14 mouse cellular contexts compared by ENCODE assay signal in the genomic region with DNA sequence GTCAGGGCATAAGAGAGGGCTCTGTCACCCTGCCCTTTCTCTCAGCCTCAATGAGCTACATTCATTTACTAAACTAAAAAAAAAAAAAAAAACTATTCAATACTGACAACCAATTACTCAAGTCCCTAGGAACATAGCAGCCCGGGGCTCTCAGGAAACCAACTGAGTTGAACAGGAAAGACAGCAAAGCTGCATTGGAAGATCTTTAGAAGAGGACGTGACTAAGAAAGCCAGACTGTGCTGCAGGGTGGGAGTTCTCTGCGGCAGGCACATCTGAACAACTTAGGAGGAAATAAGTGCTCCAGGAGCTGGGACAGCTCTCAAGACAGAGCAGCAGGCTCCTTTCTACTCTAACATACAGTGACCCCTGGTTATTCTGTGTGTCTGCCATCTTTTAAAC. TPM values are rescaled to one million over a fixed set of nuclear protein-coding genes. Genes with fewer than 3 reads are reported as not detected.
DNase-seq lines count a peak whose midpoint lies in the region; ATAC-seq lines count a peak whose summit lies in the region.
"Had no signal": no experiment of that assay in that cellular context is flagged by ENCODE, and none has a peak within 500 bp of the region (broad histone marks: within the 10 kb centered on the region; RNA-seq: fewer than 3 reads in every experiment).

No protein-coding gene starts in this region.

- no peak for ATAC-seq in heart, embryonic 13.5 days (ENCODE audit: extremely low read depth, insufficient number of reproducible peaks, low FRiP score, low TSS enrichment)
- ATAC-seq in lung, embryonic 16.5 days (ENCODE audit: low read depth) = peak; percentile 37; the same call in 1 of the 2 replicates
- ATAC-seq in kidney, embryonic 14.5 days (ENCODE audit: low FRiP score, low TSS enrichment) = no peak
- peak; percentile 21; the same call in 1 of the 2 replicates for ATAC-seq in liver, embryonic 16.5 days (ENCODE audit: low read depth)

- 67% methylated on average over 3 of the region's 3 CpGs for WGBS in heart, embryonic 13.5 days
- 48% methylated on average over 3 of the region's 3 CpGs for WGBS in lung, embryonic 16.5 days
- 63% methylated on average over 3 of the region's 3 CpGs for WGBS in kidney, embryonic 14.5 days
- WGBS in liver, embryonic 16.5 days (ENCODE audit: insufficient replicate concordance) = 21% methylated on average over 3 of the region's 3 CpGs

- peaks cover 44% of the 10 kb centered on the region for H3K36me3 ChIP-seq in heart, embryonic 13.5 days
- no peaks in the 10 kb centered on the region for H3K36me3 ChIP-seq in lung, embryonic 16.5 days (ENCODE audit: control insufficient read depth, insufficient read depth, low read length)
- no peaks in the 10 kb centered on the region; the same call in 1 of the 2 replicates for H3K36me3 ChIP-seq in kidney, embryonic 14.5 days (ENCODE audit: control insufficient read depth, insufficient read depth, low read length)
- H3K36me3 ChIP-seq in liver, embryonic 16.5 days (ENCODE audit: control insufficient read depth, insufficient read depth) = no peaks in the 10 kb centered on the region

- no peak overlapping the region for H3K4me3 ChIP-seq in heart, embryonic 13.5 days
- no peak overlapping the region for H3K4me3 ChIP-seq in lung, embryonic 16.5 days (ENCODE audit: low read length)
- no peak overlapping the region for H3K4me3 ChIP-seq in kidney, embryonic 14.5 days (ENCODE audit: low read length)
- no peak overlapping the region for H3K4me3 ChIP-seq in liver, embryonic 16.5 days (ENCODE audit: low read depth, low read length)

- intact Hi-C loops in heart, postnatal 14 days (cut with DNase I) = no loop called here
- intact Hi-C loops in left cerebral cortex, postnatal 10 days (cut with DNase I) = no loop called here

- no peak overlapping the region for H3K4me2 ChIP-seq in heart, embryonic 13.5 days
- H3K4me2 ChIP-seq in lung, embryonic 16.5 days (ENCODE audit: low read depth, low read length) = no peak overlapping the region
- H3K4me2 ChIP-seq in kidney, embryonic 14.5 days (replicated peaks; ENCODE audit: low read depth, low read length) = no peak overlapping the region
- no peak overlapping the region for H3K4me2 ChIP-seq in liver, embryonic 16.5 days (ENCODE audit: low read depth, low read length)

- no peaks in the 10 kb centered on the region for H3K9me3 ChIP-seq in heart, embryonic 13.5 days
- H3K9me3 ChIP-seq in lung, embryonic 16.5 days (ENCODE audit: control insufficient read depth, low read length) = no peaks in the 10 kb centered on the region
- H3K9me3 ChIP-seq in kidney, embryonic 14.5 days (ENCODE audit: control insufficient read depth, low read length) = no peaks in the 10 kb centered on the region
- no peaks in the 10 kb centered on the region for H3K9me3 ChIP-seq in liver, embryonic 16.5 days (replicated peaks; ENCODE audit: control insufficient read depth, low read length)
- H3K9me3 ChIP-seq: G1E had no signal

- H3K9ac ChIP-seq in heart, embryonic 13.5 days = no peak overlapping the region
- no peak overlapping the region for H3K9ac ChIP-seq in lung, embryonic 16.5 days (ENCODE audit: low read length)
- H3K9ac ChIP-seq in kidney, embryonic 14.5 days (ENCODE audit: low read depth, low read length) = no peak overlapping the region
- H3K9ac ChIP-seq in liver, embryonic 16.5 days (ENCODE audit: low read depth, low read length) = no peak overlapping the region

- peaks cover 9% of the 10 kb centered on the region for H3K4me1 ChIP-seq in heart, embryonic 13.5 days
- H3K4me1 ChIP-seq in lung, embryonic 16.5 days (replicated peaks; ENCODE audit: control insufficient read depth, insufficient read depth, low read length) = peaks cover 6% of the 10 kb centered on the region
- H3K4me1 ChIP-seq in kidney, embryonic 14.5 days (ENCODE audit: control insufficient read depth, insufficient read depth, low read length) = peaks cover 3% of the 10 kb centered on the region; the same call in 1 of the 2 replicates
- no peaks in the 10 kb centered on the region; the same call in 1 of the 2 replicates for H3K4me1 ChIP-seq in liver, embryonic 16.5 days (ENCODE audit: control insufficient read depth, low read depth, low read length)

- no peak for DNase-seq in heart, postnatal 14 days
- DNase-seq in lung, postnatal 10 days = no peak
- no peak for DNase-seq in ovary, postnatal 14 days (ENCODE audit: low spot score)
- no peak for DNase-seq in left cerebral cortex, postnatal 10 days (ENCODE audit: extremely low spot score in 1 of 2, low spot score in 2 of 2)
- DNase-seq: cerebellum, adult 8-10 months; heart, adult 11 months; left cerebral cortex, postnatal 4 days; right cerebral cortex, adult 18-20 months had no signal

- H3K27me3 ChIP-seq in heart, embryonic 13.5 days (replicated peaks) = no peaks in the 10 kb centered on the region
- no peaks in the 10 kb centered on the region for H3K27me3 ChIP-seq in lung, embryonic 16.5 days (ENCODE audit: control insufficient read depth, insufficient read depth, low read depth, low read length)
- H3K27me3 ChIP-seq in kidney, embryonic 14.5 days (ENCODE audit: control insufficient read depth, insufficient read depth, low read length) = no peaks in the 10 kb centered on the region
- H3K27me3 ChIP-seq in liver, embryonic 16.5 days (ENCODE audit: control insufficient read depth, insufficient read depth, low read depth, low read length) = no peaks in the 10 kb centered on the region

- H3K27ac ChIP-seq in heart, embryonic 13.5 days (replicated peaks) = peak overlapping the region; percentile 59; the same call in 1 of the 2 replicates
- H3K27ac ChIP-seq in lung, embryonic 16.5 days (ENCODE audit: low read length) = peak overlapping the region; percentile 60
- H3K27ac ChIP-seq in kidney, embryonic 14.5 days (ENCODE audit: low read depth, low read length) = peak overlapping the region; percentile 47; the same call in 1 of the 2 replicates
- no peak overlapping the region for H3K27ac ChIP-seq in liver, embryonic 16.5 days (ENCODE audit: low read length)
- H3K27ac ChIP-seq: macrophage had no signal

RNA-seq across cellular contexts. Expression of gene Srebf1, which starts 46.2 kb away (rescaled TPM):
- 34.4 and 41.8 TPM in 2 replicates for polyA plus RNA-seq in heart, embryonic 13.5 days (2015; fragmentation: Nextera tagmentation; extraction: Ambion mirVana)
- total RNA-seq in heart, postnatal 14 days (2021) = 10 to 100 TPM; 29.0 to 32.0 TPM
- 65.9 and 74.3 TPM in 2 replicates for polyA plus RNA-seq in lung, embryonic 16.5 days (2015; fragmentation: Nextera tagmentation; extraction: Ambion mirVana)
- 58.8 and 60.1 TPM in 2 replicates for polyA plus RNA-seq in kidney, embryonic 14.5 days (2014; fragmentation: Nextera tagmentation; extraction: Ambion mirVana)
- 42.7 and 51.7 TPM in 2 replicates for polyA plus RNA-seq in liver, embryonic 16.5 days (2015; fragmentation: Nextera tagmentation; extraction: Ambion mirVana)
- 10 to 100 TPM; 41.5 to 43.0 TPM for total RNA-seq in left cerebral cortex, postnatal 10 days (2021)

Comparison
In these comparisons a context has a peak if more than half of its experiments do, and no peak if none do; other contexts are left out.
1. ATAC-seq: peak in lung, embryonic 16.5 days (single experiment) and liver, embryonic 16.5 days (single experiment); none in heart, embryonic 13.5 days (single experiment) and kidney, embryonic 14.5 days (single experiment).